Mouse (Mus musculus) mesoderm, embryonic 11.5 days (tissue): Measurements from ENCODE around the gene Atp2b2.
"Not testable (repeated sequence)": the region's sequence is repeated elsewhere in the genome, so short reads cannot be mapped to it uniquely, and the experiment has no call there.

Experiments used
- DNase-seq: peaks from one replicate; pipeline ENCODE4 v3.0.0-alpha.2; 2012; ENCODE audit warnings: low read depth, low spot score

Gene Atp2b2

DNA sequence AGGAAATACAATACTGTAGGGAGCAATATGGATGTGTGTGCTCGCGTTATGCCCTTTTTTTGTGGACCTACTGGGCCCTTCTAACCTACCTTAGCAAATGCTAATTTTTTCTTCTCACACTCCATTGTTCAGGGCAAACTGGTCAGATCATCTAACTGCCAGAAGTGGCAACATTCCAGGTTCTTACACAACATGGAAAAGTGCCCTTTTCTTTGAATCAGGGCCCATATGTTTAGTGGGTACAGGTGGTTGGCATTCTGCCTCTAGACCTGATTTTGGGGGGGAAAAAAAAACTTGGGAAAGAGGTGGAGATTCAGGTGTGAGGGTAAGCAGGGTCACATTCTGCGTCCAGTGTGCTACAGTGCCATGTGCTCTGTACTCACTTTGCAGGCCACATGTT, 324.9 kb downstream of the Atp2b2 start:
- no peak for DNase-seq

- no peak for DNase-seq
Measured at GRCm38 (mm10) chr6:113714797-113715196, 327.6 kb downstream of the Atp2b2 start.

- DNase-seq = no peak
Measured at GRCm38 (mm10) chr6:113714276-113714675, 328.1 kb downstream of the Atp2b2 start.

DNA sequence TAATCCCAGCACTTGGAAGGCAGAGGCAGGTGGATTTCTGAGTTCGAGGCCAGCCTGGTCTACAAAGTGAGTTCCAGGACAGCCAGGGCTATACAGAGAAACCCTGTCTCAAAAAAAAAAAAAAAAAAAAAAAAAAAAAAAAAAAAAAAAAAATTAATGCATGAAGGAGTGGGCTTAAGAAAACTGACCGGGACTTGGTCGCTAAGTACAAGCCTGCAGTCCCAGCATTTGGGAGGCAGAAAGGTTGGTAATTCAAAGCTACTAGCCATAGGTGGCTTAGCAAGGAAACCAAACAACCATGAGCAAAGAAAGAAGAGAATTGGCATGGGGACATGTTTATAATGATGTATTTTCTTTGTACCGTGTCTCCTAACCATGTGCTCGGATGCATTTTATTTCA, 329.0 kb downstream of the Atp2b2 start:
- DNase-seq = not testable (repeated sequence)

GRCm38 (mm10) chr6:113712718-113713117, 329.7 kb downstream of the Atp2b2 start:
- DNase-seq = no peak

GRCm38 (mm10) chr6:113697222-113698205, 344.9 kb downstream of the Atp2b2 start:
- peak; percentile 17 for DNase-seq

GRCm38 (mm10) chr6:113696582-113697221, 345.7 kb downstream of the Atp2b2 start, which contains the start of gene Tatdn2:
Gene Tatdn2 (plus strand): TSS chr6:113697050.
- peak; percentile 98 for DNase-seq

DNA sequence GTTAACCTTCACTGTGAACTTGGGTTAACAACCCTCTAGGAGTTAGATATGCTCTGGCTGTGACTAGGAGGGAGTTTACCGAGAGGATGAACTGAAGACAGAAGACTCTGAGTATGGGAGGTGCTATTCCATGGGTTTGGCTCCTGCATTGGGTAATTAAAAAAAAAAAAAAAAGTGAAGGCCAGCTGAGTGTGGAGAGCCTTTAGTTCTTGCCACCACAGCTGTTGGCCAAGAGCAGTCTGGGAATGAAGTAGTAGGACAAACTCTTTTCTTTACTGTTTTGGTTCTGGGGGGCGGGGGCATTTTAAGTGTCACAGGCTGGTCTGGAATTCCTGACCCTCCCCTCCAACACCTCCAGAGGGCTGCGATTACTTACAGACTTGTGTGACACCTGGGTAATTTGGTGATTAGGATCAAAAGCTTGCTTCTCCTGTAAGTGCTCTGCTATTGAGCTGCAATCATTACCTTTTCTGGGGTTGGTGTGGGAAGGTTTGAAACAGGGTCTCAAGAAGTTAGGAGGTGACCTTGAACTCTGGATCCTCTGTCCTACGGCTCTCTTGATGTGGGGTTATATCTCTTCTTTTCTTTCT, 346.6 kb downstream of the Atp2b2 start:
- DNase-seq = no peak

DNA sequence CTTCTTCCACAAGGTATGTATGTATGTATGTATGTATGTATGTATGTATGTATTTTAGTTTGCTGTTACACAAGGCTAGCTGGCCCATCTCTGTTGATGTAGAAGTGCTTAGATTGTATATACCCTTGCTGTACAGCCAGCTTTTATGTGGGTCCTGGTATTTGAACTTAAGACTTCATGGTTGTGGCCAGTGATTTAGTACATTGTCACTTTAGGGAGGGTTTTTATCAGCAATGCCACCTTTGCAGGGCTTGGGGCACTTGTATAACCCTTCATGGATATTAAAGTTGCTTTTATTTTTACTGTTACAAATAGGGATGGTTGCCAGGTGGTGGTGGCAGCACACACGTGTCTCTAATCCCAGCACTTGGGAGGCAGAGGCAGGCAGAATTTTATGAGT, 347.2 kb downstream of the Atp2b2 start:
- no peak for DNase-seq
